Mouse (Mus musculus) limb, embryonic 11.5 days (tissue): ENCODE measurements around the gene Eif2b3. TPM values are rescaled to one million over a fixed set of nuclear protein-coding genes. Genes with fewer than 3 reads are reported as not detected.
A peak's percentile ranks its signal among the peaks of the same experiment; 100 is the strongest.

Experiments
- ATAC-seq: fragments of 200-750 bp; cut with Nextera tagmentation; 2 replicates; pipeline ENCODE4 v1.8.0; 2017; ENCODE audit warnings: low read depth; ENCODE audit not compliant: insufficient number of reproducible peaks, low FRiP score, low TSS enrichment
- DNase-seq: peaks from one replicate; pipeline ENCODE4 v3.0.0-alpha.2; 2015; ENCODE audit warnings: low spot score
- H3K27ac ChIP-seq: fragments of 300-500 bp; sonication (generic); replicated peaks from 2 replicates; pipeline ENCODE4 v1.5.1; 2014; ENCODE audit warnings: low read depth, mild to moderate bottlenecking, low read length
- H3K27me3 ChIP-seq: fragments of 300-500 bp; sonication (generic); 2 replicates; pipeline ENCODE4 v1.6.1; 2014; ENCODE audit warnings: mild to moderate bottlenecking, low read length, mixed read lengths; ENCODE audit not compliant: control insufficient read depth, insufficient read depth
- H3K36me3 ChIP-seq: fragments of 300-500 bp; sonication (generic); 2 replicates; pipeline ENCODE4 v1.6.1; 2014; ENCODE audit warnings: mild to moderate bottlenecking, low read length, moderate library complexity, mixed read lengths; ENCODE audit not compliant: control insufficient read depth, insufficient read depth
- H3K4me1 ChIP-seq: fragments of 300-500 bp; sonication (generic); 2 replicates; pipeline ENCODE4 v1.6.1; 2014; ENCODE audit warnings: low read length, mixed read lengths; ENCODE audit not compliant: control insufficient read depth, insufficient read depth
- H3K4me2 ChIP-seq: fragments of 300-500 bp; sonication (generic); 2 replicates; pipeline ENCODE4 v1.6.1; 2014; ENCODE audit warnings: low read depth, mild to moderate bottlenecking, moderate library complexity; ENCODE audit not compliant: severe bottlenecking
- H3K4me3 ChIP-seq: fragments of 300-500 bp; sonication (generic); 2 replicates; pipeline ENCODE4 v1.5.1; 2014; ENCODE audit warnings: low read depth, low read length
- H3K9ac ChIP-seq: fragments of 300-500 bp; sonication (generic); 2 replicates; pipeline ENCODE4 v1.6.1; 2014; ENCODE audit warnings: mild to moderate bottlenecking, low read length
- H3K9me3 ChIP-seq: fragments of 300-500 bp; sonication (generic); 2 replicates; pipeline ENCODE4 v1.6.1; 2016; ENCODE audit warnings: low read length; ENCODE audit not compliant: control insufficient read depth
- WGBS: fragments of 180-500 bp; shearing (Covaris S2); extraction: QIAGEN DNeasy Blood & Tissue Kit; methylation state at CpG from one replicate; pipeline ENCODE4 v1.1.7; 2014; 5-methylcytosine and 5-hydroxymethylcytosine counted together
- polyA plus RNA-seq: library from polyadenylated mRNA; unstranded; fragments of >200 nt; fragmentation: Nextera tagmentation; extraction: Ambion mirVana; gene quantifications from 2 replicates; pipeline ENCODE4 v1.2.1, GENCODE M21; 2014

Gene Eif2b3
- polyA plus RNA-seq, 1 experiment from 2014 or later: 57.2 TPM

- peaks cover 2% of the 10 kb centered on the region; the same call in 1 of the 2 replicates for H3K36me3 ChIP-seq
- H3K9ac ChIP-seq: no peak overlapping the region
- H3K9me3 ChIP-seq: no peaks in the 10 kb centered on the region
- no peak for ATAC-seq
- 67% methylated on average over 7 of the region's 7 CpGs for WGBS
- DNase-seq: no peak
- H3K4me2 ChIP-seq: no peak overlapping the region
- H3K27ac ChIP-seq: no peak overlapping the region
- no peaks in the 10 kb centered on the region for H3K4me1 ChIP-seq
- H3K27me3 ChIP-seq: no peaks in the 10 kb centered on the region
- H3K4me3 ChIP-seq: no peak overlapping the region
Measured at GRCm38 (mm10) chr4:117087948-117088640, 68.9 kb downstream of the Eif2b3 start.

- WGBS: 86% methylated on average over 7 of the region's 7 CpGs
- H3K4me3 ChIP-seq: no peak overlapping the region
- no peaks in the 10 kb centered on the region for H3K9me3 ChIP-seq
- ATAC-seq (no peak), DNase-seq (no peak)
- no peak overlapping the region for H3K27ac ChIP-seq
- peaks cover 2% of the 10 kb centered on the region; the same call in 1 of the 2 replicates for H3K36me3 ChIP-seq
- 0 out of 2 replicates have a peak, but pooled peaks cover under 1% of the 10 kb centered on the region for H3K4me1 ChIP-seq
- H3K9ac ChIP-seq: no peak overlapping the region
- no peak overlapping the region for H3K4me2 ChIP-seq
- no peaks in the 10 kb centered on the region for H3K27me3 ChIP-seq
Measured at GRCm38 (mm10) chr4:117090586-117090985, 71.4 kb downstream of the Eif2b3 start.

- ATAC-seq: no peak
- Histone ChIP-seq H3K9ac (no peak overlapping the region), H3K4me3 (no peak overlapping the region), H3K27ac (no peak overlapping the region; the same call in 1 of the 2 replicates), H3K27me3 (no peaks in the 10 kb centered on the region), H3K9me3 (no peaks in the 10 kb centered on the region), H3K4me1 (peaks cover 6% of the 10 kb centered on the region; the same call in 1 of the 2 replicates), H3K36me3 (no peaks in the 10 kb centered on the region), H3K4me2 (no peak overlapping the region)
- no peak for DNase-seq
- 76% methylated on average over 3 of the region's 3 CpGs for WGBS
Measured at GRCm38 (mm10) chr4:117094626-117095361, 75.6 kb downstream of the Eif2b3 start.

- H3K9me3 ChIP-seq: no peaks in the 10 kb centered on the region
- under 1% methylated on average over 47 of the region's 50 CpGs for WGBS
- H3K27ac ChIP-seq: peak within 1 kb of the TSS; percentile 79
- peaks cover 6% of the 10 kb centered on the region; the same call in 1 of the 2 replicates for H3K4me1 ChIP-seq
- H3K27me3 ChIP-seq: no peaks in the 10 kb centered on the region
- DNase-seq: peak; percentile 95
- peak; percentile 89 for ATAC-seq
- H3K4me2 ChIP-seq: peak within 1 kb of the TSS; percentile 90
- peak within 1 kb of the TSS; percentile 62 for H3K9ac ChIP-seq
- no peaks in the 10 kb centered on the region for H3K36me3 ChIP-seq
- H3K4me3 ChIP-seq: peak within 1 kb of the TSS; percentile 47
Measured at GRCm38 (mm10) chr4:117095551-117096452, 76.6 kb downstream of the Eif2b3 start, which contains the start of gene Ptch2. Gene Ptch2, plus strand, starts transcription at chr4:117096075.

GRCm38 (mm10) chr4:117096666-117097065 lies 77.5 kb downstream of the Eif2b3 start:
- no peaks in the 10 kb centered on the region for H3K27me3 ChIP-seq
- peak overlapping the region; percentile 8; the same call in 1 of the 2 replicates for H3K9ac ChIP-seq
- no peak overlapping the region for H3K27ac ChIP-seq
- ATAC-seq (no peak), DNase-seq (no peak)
- H3K4me2 ChIP-seq: peak overlapping the region; percentile 90
- no peaks in the 10 kb centered on the region for H3K36me3 ChIP-seq
- H3K9me3 ChIP-seq: no peaks in the 10 kb centered on the region
- peak overlapping the region; percentile 47 for H3K4me3 ChIP-seq
- H3K4me1 ChIP-seq: peaks cover 6% of the 10 kb centered on the region; the same call in 1 of the 2 replicates
- WGBS: 14% methylated on average over 5 of the region's 5 CpGs

- Histone ChIP-seq H3K9me3 (no peaks in the 10 kb centered on the region), H3K36me3 (no peaks in the 10 kb centered on the region), H3K4me1 (peaks cover 6% of the 10 kb centered on the region; the same call in 1 of the 2 replicates), H3K27ac (no peak overlapping the region), H3K4me2 (no peak overlapping the region), H3K4me3 (no peak overlapping the region; the same call in 1 of the 2 replicates), H3K9ac (no peak overlapping the region), H3K27me3 (no peaks in the 10 kb centered on the region)
- DNase-seq (peak; percentile 32), ATAC-seq (no peak)
- WGBS: 56% methylated on average over 8 of the region's 8 CpGs
Measured at GRCm38 (mm10) chr4:117097969-117098763, 79.0 kb downstream of the Eif2b3 start.

- DNase-seq (no peak), ATAC-seq (no peak)
- Histone ChIP-seq H3K9ac (no peak overlapping the region), H3K4me3 (no peak overlapping the region), H3K27ac (no peak overlapping the region), H3K4me2 (no peak overlapping the region), H3K27me3 (no peaks in the 10 kb centered on the region), H3K9me3 (no peaks in the 10 kb centered on the region), H3K36me3 (no peaks in the 10 kb centered on the region), H3K4me1 (peaks cover 6% of the 10 kb centered on the region; the same call in 1 of the 2 replicates)
- 81% methylated on average over 2 of the region's 2 CpGs for WGBS
Measured at GRCm38 (mm10) chr4:117098764-117099036, 79.5 kb downstream of the Eif2b3 start.
